Mouse (Mus musculus) small intestine, adult 2 months (tissue): ENCODE measurements around the gene Diablo. TPM values are rescaled to one million over a fixed set of nuclear protein-coding genes. Genes with fewer than 3 reads are reported as not detected.
A peak's percentile ranks its signal among the peaks of the same experiment; 100 is the strongest.

Source experiments
- H3K27ac ChIP-seq: fragments of 200-500 bp; 2 replicates; pipeline ENCODE4 v1.5.1; 2012; ENCODE audit warnings: low read depth, low read length, control low read depth, inconsistent platforms; ENCODE audit not compliant: insufficient read depth
- H3K27me3 ChIP-seq: fragments of 200-500 bp; 2 replicates; pipeline ENCODE4 v1.6.1; 2012; ENCODE audit warnings: mild to moderate bottlenecking, moderate library complexity, low read length, inconsistent platforms; ENCODE audit not compliant: control insufficient read depth, insufficient read depth
- H3K36me3 ChIP-seq: fragments of 200-500 bp; 2 replicates; pipeline ENCODE4 v1.6.1; 2012; ENCODE audit warnings: mild to moderate bottlenecking, low read length, control low read depth, inconsistent platforms; ENCODE audit not compliant: control insufficient read depth, insufficient read depth
- H3K4me1 ChIP-seq: fragments of 200-500 bp; 2 replicates; pipeline ENCODE4 v1.6.1; 2012; ENCODE audit warnings: low read length, inconsistent platforms, mixed read lengths; ENCODE audit not compliant: control insufficient read depth, insufficient read depth, insufficient read length
- H3K4me3 ChIP-seq: fragments of 200-500 bp; 2 replicates; pipeline ENCODE4 v1.5.1; 2012; ENCODE audit warnings: low read depth, mild to moderate bottlenecking, control low read depth, inconsistent platforms, low read length, moderate library complexity
- CTCF ChIP-seq: fragments of 200-500 bp; IDR thresholded peaks from 2 replicates; pipeline ENCODE4 v1.5.1; 2012; ENCODE audit warnings: low read depth, mild to moderate bottlenecking, control low read depth, inconsistent platforms, low read length, moderate library complexity, mixed read lengths; ENCODE audit not compliant: insufficient replicate concordance, insufficient read length; ENCODE audit errors: extremely low read depth
- POLR2A ChIP-seq: fragments of 200-500 bp; IDR thresholded peaks from 2 replicates; pipeline ENCODE4 v1.6.1; 2012; ENCODE audit warnings: low read depth, mild to moderate bottlenecking, control low read depth, inconsistent platforms, low read length, moderate library complexity
- WGBS: fragments of 180-500 bp; shearing (Covaris S2); methylation state at CpG from one replicate; pipeline ENCODE4 v1.1.7; 2018; 5-methylcytosine and 5-hydroxymethylcytosine counted together
- polyA plus RNA-seq: library from polyadenylated mRNA; depleted of rRNA; stranded (reverse); fragments of >200 nt; gene quantifications from 2 replicates; pipeline ENCODE4 v1.2.3, GENCODE M21; 2012

Gene Diablo
- polyA plus RNA-seq, 1 experiment: 25.6 TPM

GRCm38 (mm10) chr5:123530056-123530455 is 6.1 kb upstream of the Diablo start:
- no peaks in the 10 kb centered on the region for H3K4me1 ChIP-seq
- WGBS: 91% methylated on average over 8 of the region's 8 CpGs
- peaks cover 49% of the 10 kb centered on the region for H3K36me3 ChIP-seq
- TF ChIP-seq CTCF (no peak), POLR2A (no peak)
- no peak overlapping the region for H3K4me3 ChIP-seq
- no peak overlapping the region for H3K27ac ChIP-seq
- H3K27me3 ChIP-seq: no peaks in the 10 kb centered on the region

GRCm38 (mm10) chr5:123528641-123529040 is 4.7 kb upstream of the Diablo start:
- TF ChIP-seq POLR2A: no peak
- TF ChIP-seq CTCF: no peak
- no peak overlapping the region for H3K27ac ChIP-seq
- no peak overlapping the region for H3K4me3 ChIP-seq
- 74% methylated on average over 7 of the region's 7 CpGs for WGBS
- peaks cover 38% of the 10 kb centered on the region for H3K36me3 ChIP-seq
- no peaks in the 10 kb centered on the region for H3K27me3 ChIP-seq
- peaks cover 3% of the 10 kb centered on the region for H3K4me1 ChIP-seq

- 88% methylated on average over 9 of the region's 9 CpGs for WGBS
- Histone ChIP-seq H3K4me1 (peaks cover 3% of the 10 kb centered on the region), H3K4me3 (no peak overlapping the region), H3K36me3 (peaks cover 15% of the 10 kb centered on the region), H3K27me3 (no peaks in the 10 kb centered on the region), H3K27ac (no peak overlapping the region)
- TF ChIP-seq CTCF (no peak), POLR2A (no peak)
Observed at GRCm38 (mm10) chr5:123525916-123526495, 2.0 kb upstream of the Diablo start.

GRCm38 (mm10) chr5:123525281-123525680 is 1.3 kb upstream of the Diablo start, which contains the start of gene Gm49027:
Gm49027 (minus strand) TSS chr5:123525488.
- peaks cover 8% of the 10 kb centered on the region for H3K36me3 ChIP-seq
- peaks cover 3% of the 10 kb centered on the region for H3K4me1 ChIP-seq
- H3K4me3 ChIP-seq: peak within 1 kb of the TSS; percentile 97
- no peaks in the 10 kb centered on the region for H3K27me3 ChIP-seq
- H3K27ac ChIP-seq: no peak within 1 kb of the TSS
- 79% methylated on average over 7 of the region's 7 CpGs for WGBS
- TF ChIP-seq CTCF: no peak
- no peak for TF ChIP-seq POLR2A

- WGBS: 2% methylated on average over 26 of the region's 27 CpGs
- Histone ChIP-seq H3K27me3 (no peaks in the 10 kb centered on the region), H3K36me3 (0 out of 2 replicates have a peak, but pooled peaks cover 4% of the 10 kb centered on the region), H3K4me1 (peaks cover 3% of the 10 kb centered on the region), H3K27ac (no peak overlapping the region), H3K4me3 (peak overlapping the region; percentile 97)
- TF ChIP-seq POLR2A (no peak), CTCF (no peak)
Observed at GRCm38 (mm10) chr5:123524393-123524750, 396 bp upstream of the Diablo start.

GRCm38 (mm10) chr5:123522166-123522565 is 1.8 kb downstream of the Diablo start:
- TF ChIP-seq CTCF (no peak), POLR2A (no peak)
- no peak overlapping the region for H3K4me3 ChIP-seq
- peaks cover 10% of the 10 kb centered on the region for H3K36me3 ChIP-seq
- peaks cover 3% of the 10 kb centered on the region for H3K4me1 ChIP-seq
- no peak overlapping the region for H3K27ac ChIP-seq
- WGBS: 97% methylated on average over 1 of the region's 1 CpGs
- H3K27me3 ChIP-seq: no peaks in the 10 kb centered on the region

GRCm38 (mm10) chr5:123521621-123522020 is 2.4 kb downstream of the Diablo start:
- Histone ChIP-seq H3K4me1 (peaks cover 3% of the 10 kb centered on the region), H3K27ac (no peak overlapping the region), H3K4me3 (no peak overlapping the region), H3K27me3 (no peaks in the 10 kb centered on the region), H3K36me3 (peaks cover 15% of the 10 kb centered on the region)
- 81% methylated on average over 1 of the region's 1 CpGs for WGBS
- TF ChIP-seq CTCF (no peak), POLR2A (no peak)

- H3K4me3 ChIP-seq: no peak overlapping the region
- no peaks in the 10 kb centered on the region for H3K27me3 ChIP-seq
- WGBS: 91% methylated on average over 9 of the region's 9 CpGs
Observed at GRCm38 (mm10) chr5:123520666-123521065, 3.3 kb downstream of the Diablo start.

More at GRCm38 (mm10) chr5:123520666-123521065, 3.3 kb downstream of the Diablo start:
- Histone ChIP-seq H3K27ac (no peak overlapping the region), H3K36me3 (peaks cover 22% of the 10 kb centered on the region), H3K4me1 (peaks cover 3% of the 10 kb centered on the region)
- TF ChIP-seq CTCF (no peak), POLR2A (no peak)
